In genomic region chr12:28460523-28460922, GRCm38 (mm10) we compare ENCODE assay signal across 18 mouse cellular contexts.
A peak's percentile ranks its signal among the peaks of the same experiment; 100 is the strongest.
DNase-seq lines count a peak whose midpoint lies in the region; ATAC-seq lines count a peak whose summit lies in the region.
"Had no signal": no experiment of that assay in that cellular context is flagged by ENCODE, and none has a peak within 500 bp of the region (broad histone marks: within the 10 kb centered on the region; RNA-seq: fewer than 3 reads in every experiment).

No protein-coding gene starts in this region.

- no peak overlapping the region for H3K27ac ChIP-seq in neural tube, embryonic 12.5 days
- H3K27ac ChIP-seq in midbrain, embryonic 11.5 days (ENCODE audit: low read depth, low read length): no peak overlapping the region; the same call in 1 of the 2 replicates
- H3K27ac ChIP-seq: limb, embryonic 13.5 days; liver, embryonic 14.5 days; neural tube, embryonic 13.5 days; stomach, embryonic 15.5 days had no signal

- no peak overlapping the region for H3K4me3 ChIP-seq in neural tube, embryonic 12.5 days
- no peak overlapping the region for H3K4me3 ChIP-seq in midbrain, embryonic 11.5 days (ENCODE audit: low read depth, low read length)
- H3K4me3 ChIP-seq: limb, embryonic 13.5 days; neural tube, embryonic 13.5 days; stomach, embryonic 15.5 days had no signal

- no peak overlapping the region for H3K4me2 ChIP-seq in neural tube, embryonic 12.5 days (replicated peaks)
- H3K4me2 ChIP-seq in midbrain, embryonic 11.5 days: no peak overlapping the region
- H3K4me2 ChIP-seq: limb, embryonic 13.5 days; neural tube, embryonic 13.5 days; stomach, embryonic 15.5 days had no signal

- peak; percentile 17; the same call in 1 of the 2 replicates for ATAC-seq in neural tube, embryonic 12.5 days (ENCODE audit: low FRiP score, low read depth)
- ATAC-seq in midbrain, embryonic 11.5 days (ENCODE audit: low FRiP score): peak; percentile 46; the same call in 1 of the 2 replicates

- no peak overlapping the region for H3K9ac ChIP-seq in neural tube, embryonic 12.5 days
- H3K9ac ChIP-seq in midbrain, embryonic 11.5 days (ENCODE audit: low read length): no peak overlapping the region
- H3K9ac ChIP-seq: limb, embryonic 13.5 days; liver, embryonic 14.5 days; neural tube, embryonic 13.5 days; stomach, embryonic 15.5 days had no signal

- intact Hi-C loops in gastrocnemius, postnatal 36 days (cut with DNase I): no loop called here
- intact Hi-C loops in gastrocnemius, postnatal 14 days (cut with DNase I; ENCODE audit: low total_unique reads): no loop called here

- DNase-seq in embryo, embryonic 11 days: peak; percentile 14
- no peak for DNase-seq in embryo, embryonic 10 days (ENCODE audit: low spot score)
- DNase-seq in neural tube, embryonic 10.5 days (ENCODE audit: extremely low spot score, low spot score): no peak
- DNase-seq in midbrain, embryonic 11.5 days (ENCODE audit: low spot score, missing footprints): no peak
- DNase-seq in spleen, postnatal 10 days (ENCODE audit: low spot score in 2 of 2): no peak
- DNase-seq in gastrocnemius, postnatal 36 days: no peak
- no peak for DNase-seq in gastrocnemius, postnatal 14 days
- DNase-seq: adrenal gland, adult 2 months; gastrocnemius, postnatal 25 days; kidney, adult 11 months; right cerebral cortex, postnatal 14 days; spleen, adult 18-20 months; thymus, adult 2 months had no signal

- H3K36me3 ChIP-seq in neural tube, embryonic 12.5 days: no peaks in the 10 kb centered on the region
- H3K36me3 ChIP-seq in midbrain, embryonic 11.5 days (ENCODE audit: control insufficient read depth, insufficient read depth, low read length): no peaks in the 10 kb centered on the region
- H3K36me3 ChIP-seq: limb, embryonic 13.5 days; neural tube, embryonic 13.5 days; stomach, embryonic 15.5 days had no signal

- H3K4me1 ChIP-seq in neural tube, embryonic 12.5 days: no peaks in the 10 kb centered on the region
- H3K4me1 ChIP-seq in midbrain, embryonic 11.5 days (ENCODE audit: control insufficient read depth, insufficient read depth, low read length): peaks cover 6% of the 10 kb centered on the region
- H3K4me1 ChIP-seq: limb, embryonic 13.5 days; stomach, embryonic 15.5 days had no signal

- no peaks in the 10 kb centered on the region for H3K9me3 ChIP-seq in neural tube, embryonic 12.5 days
- H3K9me3 ChIP-seq in midbrain, embryonic 11.5 days (ENCODE audit: control insufficient read depth, low read length): peaks cover 4% of the 10 kb centered on the region; the same call in 1 of the 2 replicates
- H3K9me3 ChIP-seq: limb, embryonic 13.5 days; neural tube, embryonic 13.5 days; stomach, embryonic 15.5 days had no signal

- 24% methylated on average over 7 of the region's 7 CpGs for WGBS in neural tube, embryonic 12.5 days
- 18% methylated on average over 7 of the region's 7 CpGs for WGBS in midbrain, embryonic 11.5 days

- no peaks in the 10 kb centered on the region for H3K27me3 ChIP-seq in neural tube, embryonic 12.5 days (replicated peaks)
- H3K27me3 ChIP-seq in midbrain, embryonic 11.5 days (ENCODE audit: control insufficient read depth, insufficient read depth, low read length): no peaks in the 10 kb centered on the region
- H3K27me3 ChIP-seq: limb, embryonic 13.5 days; neural tube, embryonic 13.5 days; stomach, embryonic 15.5 days had no signal
